Mouse (Mus musculus) embryonic facial prominence, embryonic 15.5 days (tissue): ENCODE data around the gene Ica1. TPM values are rescaled to one million over a fixed set of nuclear protein-coding genes. Genes with fewer than 3 reads are reported as not detected.

Experiments used
- ATAC-seq: fragments of 200-750 bp; cut with Nextera tagmentation; 2 replicates; pipeline ENCODE4 v1.8.0; 2017; ENCODE audit warnings: low read depth, moderate TSS enrichment; ENCODE audit not compliant: insufficient number of reproducible peaks, low FRiP score, low TSS enrichment
- H3K27ac ChIP-seq: fragments of 300-500 bp; sonication (generic); replicated peaks from 2 replicates; pipeline ENCODE4 v1.5.1; 2015; ENCODE audit warnings: mild to moderate bottlenecking, inconsistent platforms
- H3K27me3 ChIP-seq: fragments of 300-500 bp; sonication (generic); 2 replicates; pipeline ENCODE4 v1.6.1; 2015; ENCODE audit warnings: inconsistent platforms
- H3K36me3 ChIP-seq: fragments of 300-500 bp; sonication (generic); 2 replicates; pipeline ENCODE4 v1.6.1; 2015; ENCODE audit warnings: mild to moderate bottlenecking, inconsistent platforms
- H3K4me1 ChIP-seq: fragments of 300-500 bp; sonication (generic); 2 replicates; pipeline ENCODE4 v1.6.1; 2015; ENCODE audit warnings: inconsistent platforms
- H3K4me2 ChIP-seq: fragments of 300-500 bp; sonication (generic); replicated peaks from 2 replicates; pipeline ENCODE4 v1.6.1; 2015; ENCODE audit warnings: mild to moderate bottlenecking, inconsistent platforms
- H3K4me3 ChIP-seq: fragments of 300-500 bp; sonication (generic); replicated peaks from 2 replicates; pipeline ENCODE4 v1.5.1; 2015; ENCODE audit warnings: mild to moderate bottlenecking, inconsistent platforms
- H3K9ac ChIP-seq: fragments of 300-500 bp; sonication (generic); 2 replicates; pipeline ENCODE4 v1.6.1; 2015; ENCODE audit warnings: inconsistent platforms
- H3K9me3 ChIP-seq: fragments of 300-500 bp; sonication (generic); replicated peaks from 2 replicates; pipeline ENCODE4 v1.6.1; 2016; ENCODE audit warnings: inconsistent platforms
- WGBS: fragments of 180-500 bp; shearing (Covaris S2); methylation state at CpG from one replicate; pipeline ENCODE4 v1.1.7; 2015; 5-methylcytosine and 5-hydroxymethylcytosine counted together
- polyA plus RNA-seq: library from polyadenylated mRNA; unstranded; fragments of >200 nt; fragmentation: Nextera tagmentation; extraction: Ambion mirVana; gene quantifications from 2 replicates; pipeline ENCODE4 v1.2.1, GENCODE M21; 2015

Gene Ica1
- polyA plus RNA-seq, 1 experiment from 2014 or later = 15.1 TPM

DNA sequence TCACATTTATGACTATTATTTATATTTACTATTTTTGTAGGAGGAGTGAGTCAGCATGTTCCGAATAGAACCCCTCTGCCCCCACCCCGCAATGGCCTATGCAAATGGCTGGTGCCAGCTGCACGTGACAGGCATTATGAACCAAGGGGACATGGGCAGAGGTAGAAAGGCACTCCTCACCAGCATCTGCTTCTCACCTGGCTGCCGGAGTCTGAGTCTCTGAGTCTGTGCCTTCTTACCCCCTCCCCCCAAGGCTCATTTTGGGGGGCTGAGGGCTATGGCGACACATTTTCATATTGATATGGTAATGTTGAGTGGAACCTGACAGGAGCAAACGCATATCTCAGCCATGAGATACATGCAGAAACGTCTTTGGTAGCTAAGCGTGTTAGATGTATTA, 97.4 kb downstream of the Ica1 start:
- Histone ChIP-seq H3K27me3 (no peaks in the 10 kb centered on the region), H3K4me3 (no peak overlapping the region), H3K27ac (no peak overlapping the region), H3K9ac (no peak overlapping the region), H3K4me2 (no peak overlapping the region), H3K36me3 (no peaks in the 10 kb centered on the region), H3K4me1 (no peaks in the 10 kb centered on the region), H3K9me3 (no peaks in the 10 kb centered on the region)
- ATAC-seq = no peak
- WGBS = 85% methylated on average over 8 of the region's 8 CpGs

DNA sequence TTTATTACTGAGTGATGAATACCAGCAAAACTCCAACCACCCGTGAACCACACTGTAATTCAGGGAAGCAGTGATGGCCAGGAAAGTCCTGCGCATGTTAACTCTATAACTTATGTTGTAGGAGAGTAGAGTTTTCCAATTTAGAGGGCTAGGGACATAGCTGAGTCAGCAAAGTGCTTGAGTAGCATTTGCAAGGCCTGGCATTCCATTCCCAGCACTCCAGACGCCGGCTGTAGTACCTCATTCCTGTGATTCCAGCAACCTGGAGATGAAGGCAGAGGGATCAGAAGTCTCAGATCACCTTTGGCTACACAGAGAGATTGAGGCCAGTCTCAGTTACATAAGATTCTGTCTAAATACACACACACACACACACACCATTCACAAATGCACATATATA, 105.3 kb downstream of the Ica1 start:
- H3K9me3 ChIP-seq = no peaks in the 10 kb centered on the region
- no peak for ATAC-seq
- no peaks in the 10 kb centered on the region for H3K4me1 ChIP-seq
- H3K36me3 ChIP-seq = no peaks in the 10 kb centered on the region
- H3K27me3 ChIP-seq = no peaks in the 10 kb centered on the region
- H3K4me2 ChIP-seq = no peak overlapping the region
- no peak overlapping the region for H3K4me3 ChIP-seq
- WGBS = 79% methylated on average over 4 of the region's 4 CpGs
- H3K9ac ChIP-seq = no peak overlapping the region
- no peak overlapping the region for H3K27ac ChIP-seq

DNA sequence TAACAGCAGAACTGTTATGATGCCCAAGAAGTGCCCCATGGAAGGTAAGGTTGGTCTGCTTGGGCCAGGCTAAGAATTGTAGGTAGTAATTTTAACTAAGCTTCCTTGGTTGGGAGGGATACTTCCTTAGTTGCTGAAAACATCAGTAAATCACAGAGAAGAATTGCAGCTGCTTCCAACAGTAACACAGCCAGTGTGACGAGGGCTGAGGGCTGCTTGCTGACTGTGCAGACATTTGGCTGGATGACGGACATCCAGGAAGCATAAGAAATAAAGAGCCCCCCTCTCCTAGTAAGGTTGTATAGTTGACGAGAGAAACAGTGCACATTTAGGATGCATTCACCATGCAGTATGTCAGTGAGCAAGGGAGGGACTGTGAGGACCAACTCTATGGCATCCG, 108.9 kb downstream of the Ica1 start:
- H3K4me1 ChIP-seq = peaks cover 4% of the 10 kb centered on the region

DNA sequence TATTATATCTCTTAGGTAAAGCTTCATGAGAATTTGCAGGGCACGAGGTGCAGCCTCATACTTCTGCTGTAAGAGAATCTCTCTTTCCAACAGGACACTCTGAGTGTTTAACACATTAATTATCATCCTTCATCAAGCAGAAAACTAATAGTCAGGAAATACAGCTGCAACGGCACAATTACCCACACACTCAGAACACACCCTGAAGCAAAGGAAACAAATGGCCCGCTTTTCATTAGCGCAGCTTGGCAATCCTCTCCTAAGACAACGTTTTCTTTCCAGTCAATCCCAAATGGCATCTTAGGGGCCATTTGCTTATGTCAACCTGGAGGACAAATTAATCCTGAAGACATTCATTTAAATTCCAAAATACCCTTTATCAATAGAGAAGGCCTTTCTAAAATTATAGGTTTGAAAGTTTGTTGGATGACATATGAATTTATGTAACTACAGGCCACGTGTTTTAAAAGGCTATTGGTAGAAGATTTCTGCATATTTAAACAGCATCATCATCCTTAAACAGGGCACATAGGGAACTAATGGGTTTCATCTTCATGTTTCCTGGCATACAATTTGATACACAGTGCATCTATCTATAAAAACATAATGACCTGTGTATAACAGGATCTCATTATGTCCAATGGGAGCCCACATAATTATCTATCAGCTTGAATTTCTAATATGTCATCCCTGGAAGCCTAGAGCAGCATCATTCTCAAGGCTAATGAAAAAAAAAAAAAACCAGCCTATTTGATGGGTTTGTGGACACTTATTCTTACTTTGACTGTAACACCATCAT, 110.1 kb downstream of the Ica1 start:
- Histone ChIP-seq H3K27me3 (no peaks in the 10 kb centered on the region), H3K4me1 (peaks cover 10% of the 10 kb centered on the region), H3K9ac (no peak overlapping the region), H3K36me3 (no peaks in the 10 kb centered on the region), H3K9me3 (no peaks in the 10 kb centered on the region), H3K4me3 (no peak overlapping the region), H3K27ac (no peak overlapping the region), H3K4me2 (no peak overlapping the region)
- no peak for ATAC-seq
- WGBS = 44% methylated on average over 6 of the region's 6 CpGs

More for the DNA sequence above, 108.9 kb downstream of the Ica1 start:
- Histone ChIP-seq H3K36me3 (no peaks in the 10 kb centered on the region), H3K27me3 (no peaks in the 10 kb centered on the region), H3K9me3 (no peaks in the 10 kb centered on the region), H3K4me2 (no peak overlapping the region), H3K27ac (no peak overlapping the region), H3K9ac (no peak overlapping the region), H3K4me3 (no peak overlapping the region)
- ATAC-seq = no peak
- 80% methylated on average over 4 of the region's 4 CpGs for WGBS

DNA sequence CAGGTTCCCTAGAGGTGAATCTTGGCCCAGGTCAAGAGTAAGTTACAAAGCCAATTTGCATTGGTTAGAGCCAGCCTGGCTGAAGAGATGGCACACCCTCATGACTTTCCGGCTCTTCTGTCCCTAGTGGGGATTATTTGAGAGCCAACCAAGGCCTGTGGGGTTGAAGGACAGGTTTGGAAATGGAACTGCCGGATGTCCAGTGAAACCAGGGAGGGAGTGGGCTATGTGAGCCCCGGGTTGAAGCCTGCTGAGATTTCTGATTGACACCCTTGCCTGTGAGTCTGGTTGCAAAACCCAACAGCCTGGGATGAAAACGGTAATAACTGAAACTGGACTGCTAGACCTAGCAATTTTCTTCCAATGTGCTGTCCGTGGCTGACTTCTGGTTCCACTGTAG, 112.5 kb downstream of the Ica1 start:
- WGBS = 85% methylated on average over 5 of the region's 5 CpGs
- H3K4me1 ChIP-seq = peaks cover 18% of the 10 kb centered on the region
- no peak overlapping the region for H3K27ac ChIP-seq
- no peaks in the 10 kb centered on the region for H3K9me3 ChIP-seq
- no peaks in the 10 kb centered on the region for H3K36me3 ChIP-seq
- no peak overlapping the region for H3K4me3 ChIP-seq
- H3K9ac ChIP-seq = no peak overlapping the region
- H3K27me3 ChIP-seq = no peaks in the 10 kb centered on the region
- H3K4me2 ChIP-seq = no peak overlapping the region
- ATAC-seq = no peak

DNA sequence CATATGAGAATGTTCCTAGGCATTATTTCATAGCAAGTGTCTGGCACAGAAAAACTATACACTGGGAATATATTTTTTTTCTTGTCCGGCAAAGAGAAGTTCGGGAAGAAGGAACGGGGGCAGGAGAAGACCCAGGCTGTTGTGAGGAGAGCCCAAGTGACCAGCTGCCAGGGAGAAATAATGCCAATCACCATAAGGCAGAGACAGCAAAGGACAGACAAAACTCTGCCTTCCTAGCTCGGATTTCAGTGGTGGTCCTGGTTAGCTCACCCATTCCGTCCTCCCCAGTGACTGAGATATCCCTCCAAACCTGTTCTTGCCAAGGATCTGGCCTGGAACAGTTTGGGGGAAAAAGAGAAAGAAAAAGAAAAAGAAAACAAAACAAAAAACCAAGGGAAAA, 113.3 kb downstream of the Ica1 start:
- H3K9me3 ChIP-seq = no peaks in the 10 kb centered on the region
- no peak overlapping the region for H3K9ac ChIP-seq
- ATAC-seq = no peak
- H3K27ac ChIP-seq = no peak overlapping the region
- 47% methylated on average over 5 of the region's 5 CpGs for WGBS
- no peak overlapping the region for H3K4me2 ChIP-seq
- peaks cover 18% of the 10 kb centered on the region for H3K4me1 ChIP-seq
- no peaks in the 10 kb centered on the region for H3K27me3 ChIP-seq
- no peak overlapping the region for H3K4me3 ChIP-seq
- H3K36me3 ChIP-seq = no peaks in the 10 kb centered on the region

DNA sequence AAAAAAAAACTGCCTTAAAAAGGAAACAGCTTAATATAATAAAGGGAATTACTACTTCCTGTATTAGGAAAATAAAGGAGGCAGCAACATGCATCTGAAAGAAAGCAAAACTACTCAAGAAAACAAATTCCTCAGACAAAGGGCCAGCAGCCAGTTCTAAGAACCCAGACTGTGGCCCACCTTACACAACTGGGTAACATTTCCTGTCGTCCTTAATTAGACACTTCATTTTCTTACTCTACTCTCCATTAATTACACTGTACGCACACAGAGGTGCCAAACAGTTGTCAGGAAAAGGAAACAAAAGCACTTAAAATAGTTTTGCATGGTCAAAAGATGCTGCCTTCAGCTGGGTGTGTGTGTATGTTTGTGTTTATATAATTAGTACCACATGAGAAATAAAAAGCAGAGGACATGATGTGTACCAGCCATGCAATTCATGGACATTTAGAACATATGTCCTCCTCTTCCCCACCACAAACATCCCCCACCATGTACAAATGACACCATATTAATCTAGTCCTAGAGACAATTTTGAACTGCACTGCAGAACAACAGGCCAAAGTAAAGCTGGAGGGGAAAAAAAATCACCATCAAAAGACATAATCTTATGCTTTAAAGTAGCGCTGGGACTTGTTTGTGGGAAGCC, 115.1 kb downstream of the Ica1 start:
- Histone ChIP-seq H3K4me3 (no peak overlapping the region), H3K27me3 (no peaks in the 10 kb centered on the region), H3K36me3 (no peaks in the 10 kb centered on the region), H3K27ac (peak overlapping the region; percentile 74), H3K9me3 (no peaks in the 10 kb centered on the region), H3K4me1 (peaks cover 18% of the 10 kb centered on the region), H3K9ac (no peak overlapping the region), H3K4me2 (no peak overlapping the region)
- WGBS = 29% methylated on average over 3 of the region's 3 CpGs
- ATAC-seq = peak; percentile 70

DNA sequence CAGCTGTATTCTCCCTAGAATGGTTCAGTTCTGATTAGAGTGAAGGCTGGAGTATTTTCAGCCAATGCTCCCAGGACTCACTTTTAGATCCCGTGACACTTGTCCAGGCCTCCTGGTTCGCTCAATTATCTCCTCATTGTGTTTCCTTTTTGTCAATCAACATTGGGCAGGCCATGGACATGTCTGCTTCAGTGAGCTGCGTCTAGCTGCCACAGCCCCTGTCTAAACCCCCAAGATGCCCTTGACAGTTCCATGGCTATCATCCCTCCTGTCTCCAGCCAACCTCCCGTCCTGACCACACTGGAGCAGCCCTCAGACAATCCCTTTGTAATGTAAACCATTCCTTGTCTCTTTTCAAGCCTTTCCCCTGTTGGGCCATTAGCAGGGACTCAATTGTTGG, 116.9 kb downstream of the Ica1 start:
- no peak overlapping the region for H3K4me2 ChIP-seq
- WGBS = 63% methylated on average over 4 of the region's 4 CpGs

DNA sequence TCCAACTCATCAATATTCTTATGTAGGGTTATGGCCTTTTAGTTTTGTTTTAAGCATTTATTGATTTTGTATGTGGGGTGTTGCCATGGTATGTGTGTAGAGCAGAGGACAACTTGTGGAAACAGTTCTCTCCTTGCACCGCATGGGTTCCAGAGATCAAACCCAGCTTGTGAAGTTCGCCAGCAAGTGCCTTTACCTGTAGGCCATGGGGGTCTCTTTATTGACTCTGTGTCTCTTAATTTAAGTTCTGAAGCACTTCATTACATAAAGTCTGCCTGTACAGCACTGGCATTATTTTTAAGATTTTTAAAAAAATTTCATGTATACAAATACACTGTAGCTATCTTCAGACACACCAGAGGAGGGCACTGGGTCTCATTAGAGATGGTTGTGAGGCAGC, 118.2 kb downstream of the Ica1 start:
- no peak overlapping the region for H3K4me3 ChIP-seq
- H3K36me3 ChIP-seq = no peaks in the 10 kb centered on the region
- H3K9me3 ChIP-seq = no peaks in the 10 kb centered on the region
- 86% methylated on average over 2 of the region's 2 CpGs for WGBS
- no peak overlapping the region for H3K9ac ChIP-seq
- no peak for ATAC-seq
- peaks cover 18% of the 10 kb centered on the region for H3K4me1 ChIP-seq
- no peak overlapping the region for H3K4me2 ChIP-seq
- no peaks in the 10 kb centered on the region for H3K27me3 ChIP-seq
- H3K27ac ChIP-seq = no peak overlapping the region

More for the DNA sequence above, 116.9 kb downstream of the Ica1 start:
- H3K4me3 ChIP-seq = no peak overlapping the region
- no peak overlapping the region for H3K9ac ChIP-seq
- H3K9me3 ChIP-seq = no peaks in the 10 kb centered on the region
- H3K4me1 ChIP-seq = peaks cover 18% of the 10 kb centered on the region
- H3K36me3 ChIP-seq = no peaks in the 10 kb centered on the region
- no peaks in the 10 kb centered on the region for H3K27me3 ChIP-seq
- H3K27ac ChIP-seq = no peak overlapping the region
- no peak for ATAC-seq

DNA sequence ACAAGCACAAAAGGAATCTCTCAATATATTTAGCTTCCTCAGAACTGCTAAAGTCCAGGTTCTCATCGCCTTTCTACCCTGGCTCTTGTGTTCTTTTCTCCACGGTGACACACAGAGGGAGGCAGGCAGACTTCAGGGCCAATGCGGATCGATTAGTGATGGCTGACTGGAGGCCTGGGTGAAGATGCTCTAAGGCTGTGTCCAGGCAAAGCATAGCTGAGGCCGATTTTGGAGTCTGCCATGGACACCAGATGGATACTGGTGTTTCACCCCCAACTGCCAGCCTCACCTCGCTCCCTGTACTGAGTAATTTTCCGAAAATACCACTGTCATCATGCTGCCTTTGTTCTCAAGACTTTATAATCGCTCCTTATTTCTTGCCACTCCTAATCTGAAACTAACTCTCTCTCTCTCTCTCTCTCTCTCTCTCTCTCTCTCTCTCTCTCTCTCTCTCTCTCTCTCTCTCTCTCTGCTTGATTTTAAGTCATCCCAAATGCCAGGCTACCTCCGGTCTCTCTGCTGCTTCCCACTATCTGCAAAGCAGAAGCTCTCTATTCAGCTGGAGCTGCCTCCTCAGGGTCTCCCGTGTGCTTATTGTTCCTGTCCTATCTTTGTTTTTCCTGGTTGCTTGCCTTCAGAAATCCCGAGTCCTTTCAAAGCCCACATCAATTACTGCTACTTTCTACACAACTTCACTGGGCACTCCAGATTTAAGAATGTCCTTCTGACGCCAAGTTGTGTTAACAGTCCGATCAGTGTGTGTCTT, 118.9 kb downstream of the Ica1 start:
- Histone ChIP-seq H3K27ac (no peak overlapping the region), H3K36me3 (no peaks in the 10 kb centered on the region), H3K9me3 (no peaks in the 10 kb centered on the region), H3K9ac (no peak overlapping the region), H3K4me3 (no peak overlapping the region), H3K4me2 (no peak overlapping the region), H3K27me3 (no peaks in the 10 kb centered on the region), H3K4me1 (peaks cover 15% of the 10 kb centered on the region)
- WGBS = 53% methylated on average over 13 of the region's 13 CpGs
- ATAC-seq = no peak

DNA sequence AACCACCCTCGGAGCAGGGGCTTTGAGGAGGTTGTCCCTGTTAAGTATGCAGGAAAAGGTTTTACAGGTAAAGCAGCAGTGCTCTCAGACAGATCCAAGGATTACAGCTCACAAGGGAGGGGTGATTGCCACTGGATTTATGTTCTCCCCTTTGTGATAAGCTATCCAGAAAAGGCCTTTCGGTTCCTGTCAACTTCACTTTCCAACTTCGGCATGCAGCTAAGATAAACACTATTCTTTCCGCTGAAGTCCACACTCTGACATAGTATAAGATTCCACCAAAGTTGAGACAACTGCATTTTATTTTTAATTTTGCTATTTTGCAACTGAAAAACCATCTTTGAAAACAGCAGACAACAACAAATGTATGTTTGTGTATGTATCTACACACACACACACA, 119.9 kb downstream of the Ica1 start:
- Histone ChIP-seq H3K4me1 (peaks cover 10% of the 10 kb centered on the region), H3K36me3 (no peaks in the 10 kb centered on the region), H3K27me3 (no peaks in the 10 kb centered on the region), H3K4me2 (no peak overlapping the region), H3K4me3 (no peak overlapping the region), H3K9ac (no peak overlapping the region), H3K27ac (no peak overlapping the region), H3K9me3 (no peaks in the 10 kb centered on the region)
- 79% methylated on average over 4 of the region's 4 CpGs for WGBS
- ATAC-seq = no peak
